Mouse (Mus musculus): Measurements from ENCODE around the gene Slc35f2.

The Slc35f2 gene

GRCm38 (mm10) chr9:53771344-53772021 lies at the start of gene Slc35f2:
Gene Slc35f2, plus strand, starts transcription at chr9:53771538.
- DNase-seq (ENCODE audit: low read depth, low spot score): peak; percentile 53

GRCm38 (mm10) chr9:53740829-53741404 lies 30.4 kb upstream of the Slc35f2 start:
- DNase-seq (ENCODE audit: low read depth, low spot score): no peak

DNA sequence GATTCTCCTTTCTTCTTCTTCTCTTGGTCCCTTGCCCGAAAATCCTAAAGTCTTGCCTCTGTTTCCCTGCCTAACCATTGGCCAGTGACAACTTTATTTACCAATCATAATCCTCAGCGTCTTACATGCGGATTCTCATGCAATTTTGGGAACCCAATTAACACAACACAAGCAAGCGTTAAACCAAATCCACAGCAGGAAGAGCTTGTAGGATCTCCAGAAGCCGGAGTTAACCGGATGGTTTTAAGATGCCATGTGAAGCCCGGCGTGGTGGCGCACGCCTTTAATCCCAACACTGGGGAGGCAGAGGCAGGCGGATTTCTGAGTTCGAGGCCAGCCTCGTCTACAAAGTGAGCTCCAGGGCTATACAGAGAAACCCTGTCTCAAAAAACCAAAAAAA lies 20.9 kb upstream of the Slc35f2 start:
- no peak for DNase-seq (ENCODE audit: low read depth, low spot score)

GRCm38 (mm10) chr9:53750899-53751298 lies 20.4 kb upstream of the Slc35f2 start:
- DNase-seq (ENCODE audit: low read depth, low spot score): peak; percentile 8

DNA sequence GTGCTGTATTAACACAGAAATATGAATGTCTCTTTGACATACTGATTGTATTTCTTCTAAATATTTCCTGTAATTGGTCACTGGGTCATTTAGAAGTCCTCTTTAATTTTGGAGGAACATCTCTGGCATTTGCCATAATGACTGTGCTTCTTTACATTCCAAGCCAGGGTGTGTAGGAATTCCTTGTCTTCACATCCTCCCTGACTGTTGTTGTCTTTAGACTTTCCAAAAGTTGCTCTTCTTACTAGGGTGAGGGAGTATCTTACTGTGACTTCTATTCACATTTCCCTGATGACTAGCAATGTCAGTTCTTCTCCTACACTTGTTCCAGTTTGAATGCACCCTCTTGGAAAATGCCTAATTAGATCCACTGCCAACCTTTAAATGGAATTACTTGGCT lies 16.5 kb upstream of the Slc35f2 start:
- no peak for DNase-seq (ENCODE audit: low read depth, low spot score)

DNA sequence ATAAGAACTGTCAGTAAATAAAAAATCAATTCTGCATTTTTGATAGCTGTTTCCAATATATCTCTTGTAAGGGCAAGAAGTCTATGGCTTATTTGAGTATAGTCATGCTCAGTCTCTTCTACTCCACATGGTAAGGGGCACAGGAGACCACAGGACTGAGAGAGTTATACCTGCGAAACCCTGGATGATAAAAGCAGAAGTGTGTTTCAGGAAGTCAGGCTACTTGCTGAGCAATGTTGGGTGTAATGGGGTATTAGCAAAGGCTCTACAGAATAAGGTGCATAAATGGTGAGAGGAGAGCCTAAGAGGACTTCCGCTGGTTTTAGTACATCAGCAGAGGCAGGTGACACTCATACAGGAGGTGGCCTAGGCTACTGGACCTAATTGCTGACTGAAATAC lies 13.2 kb upstream of the Slc35f2 start:
- DNase-seq (ENCODE audit: low read depth, low spot score): no peak

DNA sequence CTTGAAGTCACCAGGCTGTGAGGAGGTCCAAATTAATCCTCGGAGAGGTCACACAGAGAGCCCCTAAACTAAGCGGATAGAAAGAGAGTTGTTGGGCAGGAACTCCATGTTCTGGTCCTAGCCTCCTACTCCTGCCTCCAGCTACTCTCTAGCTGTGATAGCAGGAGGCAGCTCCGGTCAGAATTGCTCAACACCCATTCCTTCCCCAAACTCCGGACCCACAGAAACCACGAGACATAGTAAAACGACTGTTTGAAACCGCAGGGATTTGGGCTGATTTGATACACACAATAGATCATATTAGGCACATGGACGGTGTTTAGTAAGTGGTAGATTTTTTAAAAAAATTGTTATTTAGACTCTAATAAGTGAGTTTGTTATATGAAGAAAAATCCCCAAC lies 6.6 kb upstream of the Slc35f2 start:
- DNase-seq (ENCODE audit: low read depth, low spot score): no peak

DNA sequence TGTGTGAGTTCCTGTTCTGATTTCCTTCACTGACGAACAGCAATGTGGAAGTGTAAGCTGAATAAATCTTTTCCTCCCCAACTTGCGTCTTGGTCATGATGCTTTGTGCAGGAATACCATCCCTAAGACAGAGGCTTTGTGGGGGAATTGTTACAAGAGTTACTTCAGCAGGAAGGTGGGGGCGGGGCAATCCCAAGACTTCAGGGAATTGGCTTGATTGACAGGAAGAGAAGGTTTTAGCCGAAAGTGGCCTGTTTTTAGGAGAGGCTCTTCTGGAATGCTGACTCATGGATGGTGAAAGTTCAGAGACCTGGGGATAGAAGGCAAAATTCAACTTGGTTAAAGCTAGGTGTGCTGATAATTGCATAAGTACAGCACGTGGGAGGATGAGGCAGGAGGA lies 2.9 kb upstream of the Slc35f2 start:
- no peak for DNase-seq (ENCODE audit: low read depth, low spot score)

GRCm38 (mm10) chr9:53770771-53771343 lies 481 bp upstream of the Slc35f2 start:
- no peak for DNase-seq (ENCODE audit: low read depth, low spot score)

DNA sequence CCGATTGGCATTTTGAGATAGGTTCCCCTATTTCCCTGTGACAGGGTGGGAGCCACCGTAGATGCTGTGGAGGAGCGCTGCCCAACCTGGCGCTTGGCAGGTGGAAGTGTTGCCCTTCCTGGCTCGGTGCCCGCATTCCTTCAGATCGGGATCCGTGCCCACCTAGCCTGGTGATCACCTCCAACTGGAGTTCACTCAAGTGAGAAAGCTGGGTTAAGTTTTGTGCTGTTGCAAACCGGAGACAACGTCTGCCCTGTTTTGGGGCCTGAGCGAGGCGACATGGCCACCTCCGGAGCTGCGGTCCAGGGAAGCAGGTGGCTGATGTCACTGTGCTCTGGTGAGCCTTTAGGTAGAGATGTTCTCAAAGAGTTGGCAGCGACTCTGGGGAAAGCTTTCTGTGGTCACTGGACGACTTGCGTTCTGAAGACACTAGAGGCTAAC lies 803 bp downstream of the Slc35f2 start:
- DNase-seq (ENCODE audit: low read depth, low spot score): peak; percentile 8

DNA sequence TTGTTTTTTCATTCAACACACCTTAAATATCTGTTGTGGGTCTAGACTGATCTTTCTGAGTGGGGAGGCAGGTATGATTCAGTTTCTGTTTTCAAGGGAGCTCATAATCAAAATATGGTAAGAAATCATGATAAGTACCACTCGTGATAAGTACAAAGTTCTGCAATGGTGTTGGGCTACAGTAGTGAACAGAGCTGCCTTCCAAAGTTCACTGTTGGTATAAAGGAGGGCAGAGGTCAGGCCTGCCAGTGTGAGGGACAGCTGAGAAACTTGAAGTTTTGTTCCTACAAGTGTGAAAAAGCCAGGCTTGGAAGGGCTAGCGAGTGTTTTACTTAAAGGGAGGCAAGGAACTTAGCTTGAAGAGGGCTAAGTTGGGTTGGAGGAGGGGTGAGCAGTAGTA lies 4.2 kb downstream of the Slc35f2 start:
- DNase-seq (ENCODE audit: low read depth, low spot score): no peak

- DNase-seq (ENCODE audit: low read depth, low spot score): no peak
Measured at GRCm38 (mm10) chr9:53786561-53787407, 15.4 kb downstream of the Slc35f2 start.

DNA sequence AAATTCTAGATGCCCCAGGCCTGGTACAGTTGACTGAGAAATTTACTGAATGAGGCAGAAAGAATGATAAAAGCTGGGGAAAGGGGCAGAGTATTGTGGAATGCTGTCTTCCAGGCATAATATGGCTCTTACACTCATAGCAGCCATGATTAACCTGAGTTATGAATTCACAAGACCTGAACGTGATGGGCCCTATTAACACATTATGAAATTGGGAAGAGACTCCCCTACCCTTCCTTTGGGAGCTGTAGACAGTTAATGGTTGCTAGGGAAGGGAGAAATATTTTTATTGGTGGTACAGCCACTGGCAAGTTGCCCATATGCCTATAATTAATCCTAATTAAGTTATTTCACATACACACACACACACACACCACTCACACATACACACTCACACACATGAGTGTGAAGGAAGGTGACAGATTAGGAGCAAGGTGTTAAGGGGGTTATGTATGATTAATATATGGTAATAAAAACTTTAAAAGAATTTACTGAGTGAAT lies 22.5 kb downstream of the Slc35f2 start:
- no peak for DNase-seq (ENCODE audit: low read depth, low spot score)

GRCm38 (mm10) chr9:53794490-53794889 lies 23.2 kb downstream of the Slc35f2 start:
- DNase-seq (ENCODE audit: low read depth, low spot score): no peak

DNA sequence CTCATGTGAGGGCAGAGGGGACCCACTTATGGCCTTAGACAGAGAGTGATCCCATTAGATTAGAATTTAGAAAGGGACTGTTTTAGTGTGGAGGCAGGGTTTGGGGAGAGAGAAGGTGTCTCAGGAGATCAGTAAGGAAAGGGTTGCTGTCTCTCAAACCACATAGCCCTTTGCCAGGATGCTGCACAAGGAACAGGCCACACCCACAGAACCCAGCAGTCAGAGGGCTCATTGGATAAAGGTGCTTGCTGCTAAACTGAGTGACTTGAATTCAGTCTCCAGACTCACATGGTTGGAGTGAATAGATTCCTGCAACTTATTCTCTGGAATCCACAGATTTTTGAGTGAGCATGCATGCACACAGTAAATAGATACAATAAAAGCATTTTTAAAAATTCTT lies 24.0 kb downstream of the Slc35f2 start:
- DNase-seq (ENCODE audit: low read depth, low spot score): no peak

- DNase-seq (ENCODE audit: low read depth, low spot score): no peak
Measured at GRCm38 (mm10) chr9:53796386-53796785, 25.0 kb downstream of the Slc35f2 start.

DNA sequence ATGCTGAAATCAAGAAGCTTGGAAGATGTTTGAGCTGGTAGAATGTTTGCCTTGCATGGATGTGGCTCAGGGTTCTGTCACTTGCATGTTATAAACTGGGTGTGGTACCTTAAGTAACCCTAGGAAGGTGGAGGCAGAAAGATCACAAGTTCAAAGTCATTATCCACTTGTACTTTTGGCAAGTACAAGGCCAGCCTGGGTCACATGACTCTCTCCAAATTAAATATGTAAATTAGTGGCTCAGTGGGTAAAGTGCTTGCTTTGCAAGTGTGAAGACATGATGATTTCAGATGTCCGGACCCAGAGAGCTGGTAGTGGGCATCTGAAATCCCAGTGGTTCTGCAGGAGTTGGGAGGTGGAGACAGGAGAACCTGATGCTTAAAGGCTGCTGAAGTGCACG lies 25.8 kb downstream of the Slc35f2 start:
- DNase-seq (ENCODE audit: low read depth, low spot score): no peak

DNA sequence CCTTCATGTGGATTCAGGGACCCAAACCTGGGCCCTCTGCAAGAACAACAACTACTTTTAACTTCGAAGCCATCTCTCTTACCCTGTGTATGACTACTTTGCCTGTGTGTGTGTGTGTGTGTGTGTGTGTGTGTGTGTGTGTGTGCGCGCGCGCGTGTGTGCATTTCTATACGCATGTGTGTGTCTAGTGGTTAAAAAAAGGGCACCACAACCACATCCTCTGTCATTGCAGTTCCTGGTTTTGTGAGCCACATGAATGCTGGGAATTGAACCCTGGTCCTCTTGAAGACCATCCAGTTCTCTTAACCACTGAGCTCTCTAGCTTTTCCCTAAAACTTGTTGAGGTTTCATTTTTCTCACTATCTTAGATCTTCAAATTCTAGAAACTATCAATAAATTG lies 31.6 kb downstream of the Slc35f2 start:
- no peak for DNase-seq (ENCODE audit: low read depth, low spot score)

GRCm38 (mm10) chr9:53806496-53807086 lies 35.3 kb downstream of the Slc35f2 start:
- no peak for DNase-seq (ENCODE audit: low read depth, low spot score)

DNA sequence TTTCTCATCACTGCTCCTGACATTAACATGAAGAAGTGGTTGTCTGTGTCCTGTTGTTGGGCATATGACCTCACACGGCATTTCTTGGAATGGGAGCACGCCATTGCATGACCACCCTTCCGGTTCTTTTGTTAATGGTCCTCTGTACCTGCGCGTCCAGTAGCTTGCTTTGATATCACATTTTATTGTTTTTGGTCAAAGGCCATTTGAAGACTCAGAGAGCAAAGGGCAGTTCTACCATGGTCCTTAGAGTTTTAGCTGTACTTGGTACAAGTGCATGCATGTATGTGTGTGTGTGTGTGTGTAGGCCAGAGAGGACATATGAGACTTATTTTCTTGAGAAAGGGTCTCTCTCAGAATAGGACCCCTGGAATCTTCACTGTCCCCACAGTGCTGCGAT lies 42.1 kb downstream of the Slc35f2 start:
- no peak for DNase-seq (ENCODE audit: low read depth, low spot score)

GRCm38 (mm10) chr9:53818760-53819159 lies 47.4 kb downstream of the Slc35f2 start:
- DNase-seq (ENCODE audit: low read depth, low spot score): peak; percentile 61

DNA sequence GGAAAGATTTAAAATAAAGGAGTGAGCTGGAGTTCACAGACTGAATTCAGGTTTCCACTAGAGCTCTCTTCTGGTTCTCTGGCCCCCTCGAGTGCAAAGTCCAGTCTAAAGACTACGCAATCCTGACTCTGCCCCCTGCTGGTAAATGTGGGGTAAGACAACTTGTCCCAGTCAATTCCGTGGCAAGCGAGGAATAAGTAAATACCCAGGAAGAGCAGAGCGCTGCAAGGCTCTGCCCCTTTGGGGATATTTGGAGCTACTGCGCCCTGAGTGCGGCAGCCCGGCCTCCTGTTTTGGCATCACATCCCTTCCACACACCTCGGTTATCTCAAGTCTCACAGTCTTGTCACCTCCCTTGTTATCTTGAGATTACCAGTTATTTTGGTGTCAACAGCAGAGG lies 54.0 kb downstream of the Slc35f2 start:
- peak; percentile 76 for DNase-seq (ENCODE audit: low read depth, low spot score)

All from mesoderm, embryonic 11.5 days (tissue).